Mouse (Mus musculus) bone marrow macrophage, adult 2 months (primary cell): ENCODE measurements around the gene Rnf123.

Source experiments
- CTCF ChIP-seq: IDR thresholded peaks from 2 replicates; pipeline ENCODE4 v1.5.1; 2012; ENCODE audit warnings: low read depth, mild to moderate bottlenecking, low read length, moderate library complexity
- POLR2A ChIP-seq: IDR thresholded peaks from 2 replicates; pipeline ENCODE4 v1.6.1; 2012; ENCODE audit warnings: mild to moderate bottlenecking, low read depth, low read length, borderline replicate concordance

- TF ChIP-seq POLR2A (no peak), CTCF (no peak)
Measured at GRCm38 (mm10) chr9:108115290-108116077, 32.3 kb upstream of the Rnf123 start.
